Mouse (Mus musculus): ENCODE data around the gene Gm20219. TPM values are rescaled to one million over a fixed set of nuclear protein-coding genes. Genes with fewer than 3 reads are reported as not detected.

The Gm20219 gene
- total RNA-seq, 4 experiments from 2014 or later, result 0.31 to 0.83 (median 0.40) TPM

DNA sequence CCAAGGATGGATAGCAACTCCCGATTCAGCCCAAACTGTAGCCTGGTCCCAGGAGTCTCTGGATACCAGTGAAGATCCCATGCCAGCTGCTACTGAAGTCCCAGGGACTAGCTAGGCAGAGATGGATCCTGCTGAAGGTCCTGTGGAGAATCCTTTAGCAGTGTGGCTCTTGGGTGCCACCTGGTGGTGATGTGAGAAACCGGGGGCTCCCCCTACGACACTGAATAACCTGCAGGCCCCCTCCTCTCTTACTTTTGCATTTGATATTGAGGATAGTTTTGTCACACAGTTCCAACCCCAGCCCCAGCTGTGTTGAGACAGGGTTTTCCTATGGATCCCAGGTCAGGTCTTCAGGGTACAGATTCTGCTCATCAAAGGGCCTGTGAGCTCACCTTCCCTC lies 4.3 kb upstream of the Gm20219 start:
- peak; percentile 30 to 33 for DNase-seq (ENCODE audit: low spot score in 2 of 2)

DNA sequence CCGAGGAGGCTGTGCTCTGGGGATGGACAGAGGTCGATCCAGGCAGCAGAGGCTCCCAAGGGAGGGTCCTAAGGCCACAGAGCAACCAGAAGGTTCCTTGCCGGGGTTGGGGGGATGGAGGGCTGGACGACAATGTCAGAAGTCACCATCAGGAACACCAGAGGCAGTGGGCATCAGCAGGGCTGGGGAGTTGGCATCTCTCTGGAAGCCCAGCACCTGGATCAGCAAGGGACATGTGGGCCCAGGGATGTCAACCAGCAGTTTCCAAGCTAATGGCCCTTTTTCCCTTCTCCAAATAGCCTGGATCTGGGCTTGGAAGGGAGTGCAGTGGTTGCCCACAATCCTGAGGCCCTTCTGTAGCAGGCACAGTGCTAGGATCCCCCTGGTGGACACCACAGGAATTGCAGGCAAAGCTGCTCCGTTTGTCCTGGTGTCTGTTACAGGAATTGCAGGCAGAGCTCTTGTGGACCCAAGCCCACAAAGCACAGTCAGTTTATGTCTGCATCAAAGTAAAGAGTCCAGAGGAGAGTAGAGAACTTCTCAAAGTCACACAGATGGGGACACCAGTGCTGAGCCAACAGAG lies 1.3 kb downstream of the Gm20219 start:
- DNase-seq (ENCODE audit: low spot score in 2 of 2), result peak; percentile 44 to 58

DNA sequence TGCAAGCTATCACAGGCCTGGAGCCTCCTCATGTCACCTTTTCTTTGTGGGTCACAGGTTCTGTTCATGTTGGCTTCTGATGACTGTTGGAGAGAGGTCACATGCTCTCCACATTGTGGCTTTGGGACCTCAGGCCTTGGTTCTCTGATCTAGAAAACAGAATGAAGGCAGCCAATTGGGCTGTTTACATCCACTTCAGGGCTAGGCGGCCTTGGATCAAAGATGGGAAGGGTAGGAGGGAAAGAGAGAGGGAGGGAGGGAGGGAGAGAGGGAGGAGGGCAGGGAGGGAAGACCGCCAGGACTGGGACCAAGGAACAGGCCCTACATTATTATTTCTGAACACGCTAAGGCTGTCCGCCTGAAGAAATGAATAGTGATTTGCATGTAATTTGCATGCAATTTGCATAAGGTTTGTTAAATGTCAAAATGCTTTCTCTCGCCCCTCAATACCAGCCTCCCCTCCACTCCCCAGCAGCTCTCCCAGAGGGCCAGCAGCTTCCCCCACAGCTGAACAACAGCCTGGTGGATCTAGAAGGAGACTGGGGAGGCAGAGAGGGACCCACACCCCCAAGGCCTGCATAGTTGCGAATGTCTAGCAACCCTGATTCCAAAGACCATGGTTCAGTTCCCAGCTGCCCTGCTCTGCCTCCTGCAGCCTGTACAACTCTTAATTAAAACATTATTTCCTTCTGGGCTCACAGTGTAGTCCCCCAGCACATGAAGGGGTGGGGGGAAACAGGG lies 2.2 kb downstream of the Gm20219 start:
- DNase-seq (ENCODE audit: low spot score in 2 of 2), result peak in 1 of 2 experiments; percentile 2

DNA sequence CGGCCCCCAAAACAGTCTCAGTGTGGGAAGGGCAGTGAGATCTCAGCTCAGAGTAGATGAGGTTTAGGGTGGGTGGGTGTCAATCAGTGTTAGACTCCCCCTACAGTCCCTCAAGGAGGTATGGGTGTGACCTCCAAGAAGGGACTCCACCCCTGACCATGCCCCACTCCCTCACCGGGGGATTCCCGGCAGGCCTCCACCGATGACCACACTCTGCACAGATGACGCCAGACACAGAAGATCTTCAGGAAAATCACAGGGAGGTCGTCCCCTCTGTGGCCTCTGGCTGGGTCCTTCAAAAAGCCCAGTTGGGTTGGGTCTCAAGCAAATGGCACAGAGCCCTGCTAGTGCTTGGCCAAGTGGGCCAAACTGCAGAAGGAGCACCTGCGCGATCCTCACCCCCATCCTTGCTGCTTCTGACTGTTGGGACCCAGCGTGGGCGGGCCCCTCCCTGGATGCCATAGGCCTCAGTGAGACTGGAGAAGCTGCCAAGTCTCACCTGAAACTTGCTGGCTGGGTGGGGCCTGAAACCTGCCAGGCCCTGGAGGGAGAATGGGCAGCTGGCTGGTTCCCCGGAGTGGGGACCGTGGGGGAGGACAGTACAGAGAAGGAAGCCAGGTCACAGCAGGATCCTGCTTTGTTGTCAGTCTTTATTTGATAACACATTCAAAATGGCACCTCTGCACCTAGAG lies 3.3 kb downstream of the Gm20219 start:
- DNase-seq (ENCODE audit: low spot score in 2 of 2), result no peak

DNA sequence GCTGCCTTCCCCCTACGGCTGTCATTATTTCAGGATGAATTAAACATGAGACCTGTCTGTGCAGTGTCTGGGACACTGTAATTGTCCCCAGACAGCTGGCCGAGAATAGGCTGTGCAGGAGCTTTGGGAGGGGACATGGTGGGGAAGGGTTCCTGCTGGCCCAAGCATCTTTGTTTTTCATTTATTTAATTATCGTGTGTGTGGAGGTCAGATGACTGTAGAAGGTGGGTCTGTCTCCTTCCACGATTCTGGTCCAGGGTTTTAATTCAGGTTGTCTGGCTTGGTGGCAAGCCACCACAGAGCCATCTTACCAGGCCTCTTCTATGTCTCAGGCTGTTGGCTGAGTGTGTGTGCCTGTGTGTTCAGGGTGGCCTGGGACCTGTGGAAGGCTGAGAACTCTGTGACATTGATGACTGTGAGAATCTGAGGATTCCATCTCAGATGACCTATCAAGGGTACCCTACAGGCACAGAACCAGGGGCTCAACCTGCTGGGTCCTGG lies 5.5 kb downstream of the Gm20219 start:
- DNase-seq (ENCODE audit: low spot score in 2 of 2), result no peak

DNA sequence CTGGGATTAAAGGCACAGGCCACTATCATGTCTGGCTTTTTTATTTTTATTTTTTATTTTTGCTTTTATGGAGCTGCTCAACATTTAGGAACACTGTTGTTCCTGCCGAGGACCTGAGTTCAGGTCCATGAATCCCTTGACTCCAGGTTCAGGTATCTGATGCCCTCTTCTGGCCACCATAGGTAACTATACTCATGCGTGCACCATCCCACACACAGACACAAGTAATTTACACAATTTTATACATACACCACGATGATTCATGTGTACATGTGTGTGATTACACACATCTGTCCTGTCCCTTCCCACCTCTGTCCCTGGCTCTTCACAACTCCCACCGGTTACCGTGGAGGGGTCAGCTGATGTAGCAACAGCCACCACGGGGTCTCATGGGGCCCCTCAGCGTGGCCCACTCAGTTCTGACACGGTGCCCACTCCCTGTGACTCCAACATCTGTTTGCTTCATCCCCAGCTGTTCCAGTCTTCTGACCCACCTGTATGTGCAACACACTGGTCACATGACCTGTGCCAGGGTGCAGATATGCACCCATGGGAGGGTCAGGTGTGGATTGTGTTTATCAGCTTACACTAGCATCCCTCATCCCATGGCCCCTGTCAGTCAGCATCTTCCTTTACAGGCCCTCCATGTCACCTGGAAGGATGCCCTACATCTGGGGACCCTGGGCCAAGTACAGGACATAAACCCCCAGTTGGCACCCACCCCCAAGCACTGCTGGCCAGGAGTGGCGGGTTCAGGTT lies 6.2 kb downstream of the Gm20219 start:
- no peak for DNase-seq (ENCODE audit: low spot score in 2 of 2)

DNA sequence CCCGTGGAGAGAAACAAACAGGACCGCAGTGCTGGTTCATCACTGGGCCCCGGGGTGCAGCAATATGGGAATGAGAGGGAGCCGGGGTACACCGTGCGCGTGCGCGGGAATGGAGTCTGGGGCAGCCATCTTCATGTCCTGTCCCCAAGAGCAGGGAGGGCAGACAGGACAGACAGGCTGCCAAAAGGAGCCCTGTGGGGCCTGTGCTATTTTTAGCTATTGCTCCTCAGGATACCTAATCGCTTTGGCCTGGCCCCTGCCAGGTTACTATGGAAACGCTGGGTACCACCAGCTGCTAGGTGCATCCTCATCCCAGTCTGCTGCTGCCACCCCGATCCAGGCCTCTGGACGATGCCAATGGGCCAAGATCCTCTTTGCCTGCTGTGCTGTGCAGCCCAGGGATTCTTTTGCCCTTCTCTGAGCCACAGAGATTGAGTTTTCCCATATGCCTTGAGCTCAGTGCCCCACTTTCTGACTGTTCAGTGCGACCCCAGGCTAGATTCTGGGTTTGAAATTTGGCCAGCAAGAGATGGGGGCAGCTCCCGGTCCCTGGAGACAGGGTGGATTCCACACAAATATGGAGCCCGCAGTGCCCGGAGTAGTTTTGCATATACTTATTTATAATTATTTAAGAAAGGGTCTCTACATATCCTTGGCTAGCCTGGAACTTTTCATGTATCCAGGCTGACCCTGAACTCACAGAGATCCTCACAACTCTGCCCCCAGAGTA lies 6.9 kb downstream of the Gm20219 start:
- peak; percentile 41 to 62 for DNase-seq (ENCODE audit: low spot score in 2 of 2)

DNA sequence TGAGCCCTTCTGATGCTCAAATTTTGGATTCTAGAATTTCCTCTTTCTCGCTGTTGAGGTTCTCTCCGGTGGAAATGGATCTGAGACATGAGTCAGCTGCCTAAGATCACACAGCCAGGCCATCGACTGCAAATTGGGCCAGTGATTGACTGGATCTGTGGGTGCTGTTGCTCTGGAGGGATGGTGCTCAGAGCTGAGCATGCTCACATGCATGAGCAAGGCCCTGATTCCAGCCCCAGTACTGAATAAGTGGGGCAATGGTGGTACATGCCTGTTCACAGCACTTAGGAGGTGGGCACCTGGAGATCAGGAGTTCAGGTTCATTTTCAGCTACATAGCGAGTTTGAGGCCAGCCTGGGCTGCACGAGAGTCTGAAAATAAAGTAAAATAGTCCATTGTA lies 7.6 kb downstream of the Gm20219 start:
- DNase-seq (ENCODE audit: low spot score in 2 of 2), result no peak

DNA sequence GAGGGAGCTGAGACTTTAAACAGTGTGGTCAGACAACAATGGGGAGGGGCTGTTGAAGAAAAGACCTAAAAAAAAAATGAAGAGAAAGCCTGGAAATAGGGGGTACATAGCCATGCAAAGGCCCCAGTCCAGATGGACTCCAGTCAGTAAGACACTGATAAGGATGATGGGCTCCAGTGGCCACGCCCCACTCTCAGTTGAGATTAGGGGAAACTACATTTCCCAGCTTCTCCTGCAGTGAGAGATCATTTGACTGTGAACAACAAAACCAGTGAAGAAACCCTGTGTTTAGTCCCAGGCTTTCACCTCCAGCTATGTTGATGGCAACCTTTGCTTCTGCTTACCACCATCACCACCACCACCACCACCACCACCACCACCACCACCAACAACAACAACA lies 8.2 kb downstream of the Gm20219 start:
- DNase-seq (ENCODE audit: low spot score in 2 of 2), result no peak

DNA sequence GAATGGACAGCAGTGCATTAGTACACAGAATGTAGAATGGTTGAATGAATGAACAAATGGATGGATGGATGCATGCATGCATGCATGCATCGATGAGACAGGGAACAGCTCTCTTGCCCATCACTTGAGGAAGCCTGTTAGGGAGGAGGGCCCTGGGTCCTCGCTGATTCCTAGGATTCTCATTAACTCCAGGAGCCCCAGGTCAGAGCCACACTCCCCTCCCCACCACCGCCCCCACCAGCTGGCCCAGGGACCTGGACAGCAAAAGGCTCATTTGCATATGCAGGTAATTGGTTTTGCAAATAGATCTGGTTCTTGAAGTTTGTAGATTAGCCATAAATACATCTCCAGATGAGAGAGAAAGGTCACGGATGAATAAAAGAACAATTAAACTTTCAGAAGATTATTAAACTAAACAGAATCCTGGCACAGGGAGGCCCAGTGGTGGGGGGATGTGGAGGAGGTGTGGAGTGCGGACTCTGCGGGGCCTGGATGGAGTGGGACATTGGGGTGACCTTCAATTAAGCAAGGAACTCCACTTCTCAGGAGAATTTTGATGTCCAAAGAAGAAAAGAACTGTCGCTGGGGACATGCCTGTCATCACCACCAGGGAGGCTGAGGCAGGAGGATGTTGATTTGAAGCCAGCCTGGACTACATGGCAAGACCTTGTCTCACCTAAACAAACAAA lies 9.3 kb downstream of the Gm20219 start:
- DNase-seq (ENCODE audit: low spot score in 2 of 2), result no peak

DNA sequence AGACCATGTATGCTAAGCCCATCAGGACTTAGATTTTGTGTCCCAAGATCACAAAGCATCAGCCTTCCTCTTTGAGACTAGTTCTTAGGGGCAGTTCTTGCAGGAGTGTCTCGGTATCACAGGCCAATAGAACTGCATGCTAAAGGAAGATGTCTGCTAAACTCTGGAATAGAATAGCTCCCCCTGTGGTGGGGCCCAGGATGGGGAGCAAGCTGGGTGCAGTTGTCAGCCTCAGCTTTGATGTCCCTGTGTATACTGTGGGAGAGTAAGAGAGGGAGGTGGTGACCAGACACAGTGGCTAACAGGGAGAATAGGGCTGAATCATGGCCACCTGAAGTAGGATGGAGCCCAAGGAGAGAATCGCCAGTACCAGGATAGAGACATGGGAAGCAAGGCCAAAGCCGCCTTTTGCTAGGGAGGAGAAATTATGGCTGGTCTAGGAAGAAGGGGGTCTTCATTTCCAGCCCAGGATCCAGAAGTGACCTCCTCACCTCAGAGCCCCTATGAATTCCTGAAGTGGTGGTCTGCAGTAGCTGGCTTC lies 10.4 kb downstream of the Gm20219 start:
- no peak for DNase-seq (ENCODE audit: low spot score in 2 of 2)

DNA sequence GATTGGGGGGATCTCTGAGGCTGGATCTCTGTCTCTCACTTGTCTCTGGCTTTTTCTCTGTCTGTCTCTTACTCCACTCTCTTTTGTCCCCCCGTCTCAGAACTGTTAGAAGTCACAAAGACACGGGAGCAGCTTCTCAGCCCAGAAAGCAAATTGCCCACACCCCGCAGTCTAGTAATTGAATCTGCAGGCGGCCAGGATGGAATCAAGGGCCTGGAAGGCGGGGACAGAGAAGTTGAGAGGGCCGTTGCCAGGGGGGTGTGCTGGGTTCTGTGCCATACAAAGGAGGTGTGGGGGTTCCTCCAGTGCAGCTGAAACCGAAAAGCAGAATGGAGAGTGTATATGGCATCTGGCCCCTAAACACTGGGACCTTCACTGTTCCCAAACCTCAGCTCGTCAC lies 11.5 kb downstream of the Gm20219 start:
- DNase-seq (ENCODE audit: low spot score in 2 of 2), result no peak

DNA sequence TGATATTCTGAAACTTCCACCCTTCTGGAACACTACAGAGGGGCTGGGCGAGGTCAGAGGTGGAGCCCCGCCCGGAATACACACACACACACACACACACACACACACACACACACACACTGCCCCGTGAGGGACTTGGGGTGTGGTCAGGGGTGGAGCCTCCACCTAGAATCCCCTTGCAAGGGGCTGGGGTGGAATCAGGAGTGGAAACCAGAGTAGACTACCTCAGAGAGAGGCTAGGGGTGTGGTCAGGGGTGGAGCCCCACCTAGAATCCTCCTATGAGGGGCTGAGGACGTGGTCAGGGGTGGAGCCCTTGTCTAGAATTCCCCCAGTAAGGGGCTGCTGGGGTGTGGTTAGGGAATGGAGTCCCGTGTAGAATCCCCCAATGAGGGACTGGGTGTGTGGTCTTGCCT lies 13.6 kb downstream of the Gm20219 start:
- no peak for DNase-seq (ENCODE audit: low spot score in 2 of 2)

DNA sequence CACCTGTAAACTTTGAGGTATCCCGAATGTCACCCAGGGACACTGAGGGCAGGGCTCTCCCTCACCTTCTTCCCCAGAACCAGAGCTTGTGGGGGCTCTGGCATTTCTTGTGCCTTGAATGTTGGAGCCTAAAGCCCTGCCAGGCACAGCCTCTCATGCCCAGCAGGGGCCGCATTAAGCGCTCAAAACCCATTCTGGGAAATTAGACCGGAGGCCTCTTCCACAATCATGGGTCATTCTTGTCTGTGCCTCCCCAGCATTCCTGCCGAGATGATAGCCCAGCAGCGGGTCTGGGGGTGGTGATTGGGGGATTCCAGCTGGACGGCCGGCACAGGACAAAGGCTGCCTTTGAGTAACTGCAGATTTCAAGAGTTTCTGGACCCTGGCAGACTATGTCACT lies 16.3 kb downstream of the Gm20219 start:
- DNase-seq (ENCODE audit: low spot score in 2 of 2), result no peak

DNA sequence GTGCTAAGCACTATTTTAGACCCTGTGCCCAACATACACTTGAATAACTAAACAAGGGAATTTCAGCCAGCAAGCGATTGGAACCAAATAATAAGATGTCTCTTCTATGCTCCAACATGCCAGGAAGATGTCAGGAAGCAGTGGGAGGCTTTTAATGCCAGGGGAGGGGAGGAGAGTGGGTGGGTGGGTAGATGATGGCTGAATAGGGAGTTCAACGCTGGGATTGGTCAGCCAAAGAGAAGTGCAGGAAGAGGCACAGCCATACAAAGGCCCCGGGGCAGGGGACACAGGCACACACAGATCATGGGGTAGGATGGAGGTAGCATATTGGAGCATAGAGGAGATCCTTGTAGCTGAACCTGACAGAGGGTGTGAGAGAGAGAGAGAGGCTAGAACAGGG lies 17.3 kb downstream of the Gm20219 start:
- no peak for DNase-seq (ENCODE audit: low spot score in 2 of 2)

DNA sequence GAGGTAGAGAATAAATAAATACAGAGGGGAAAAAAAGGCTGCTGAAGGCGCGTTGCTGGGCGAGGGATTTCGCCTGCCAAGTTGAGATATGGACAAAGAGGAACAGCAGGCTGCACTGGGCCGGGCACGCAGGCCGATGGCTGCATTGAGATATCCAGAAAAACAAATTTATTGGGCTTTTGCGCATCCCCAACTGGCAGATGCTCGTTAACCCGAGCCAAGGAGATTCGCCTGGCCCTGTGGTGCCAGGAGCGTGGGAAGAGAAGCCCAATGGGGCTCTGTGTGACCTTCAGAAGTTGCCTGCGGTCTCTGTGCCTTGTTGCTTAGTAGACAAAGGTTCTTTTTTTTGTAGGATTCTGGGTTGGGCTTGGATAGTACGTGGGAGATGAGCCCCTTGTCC lies 18.0 kb downstream of the Gm20219 start:
- DNase-seq (ENCODE audit: low spot score in 2 of 2), result no peak

DNA sequence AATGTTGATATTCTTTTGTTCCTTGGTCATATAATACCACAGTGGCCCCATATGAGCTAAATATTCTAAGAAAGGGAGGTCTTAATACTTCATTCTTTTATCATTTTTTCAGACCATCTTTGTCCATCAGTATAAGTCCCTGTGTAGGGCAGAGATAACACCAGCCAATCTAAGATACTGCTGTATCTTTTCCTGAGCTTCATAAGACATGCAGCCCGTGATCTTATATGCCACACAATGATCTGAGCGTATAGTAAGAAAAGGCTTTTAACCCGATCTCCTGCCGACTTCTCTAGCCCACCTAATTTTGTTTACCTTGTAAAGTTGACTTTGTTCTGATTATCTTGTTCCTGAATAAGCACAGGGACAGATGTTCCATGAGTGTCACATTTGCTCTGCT lies 29.2 kb downstream of the Gm20219 start:
- no peak for DNase-seq (ENCODE audit: low spot score in 2 of 2)

DNA sequence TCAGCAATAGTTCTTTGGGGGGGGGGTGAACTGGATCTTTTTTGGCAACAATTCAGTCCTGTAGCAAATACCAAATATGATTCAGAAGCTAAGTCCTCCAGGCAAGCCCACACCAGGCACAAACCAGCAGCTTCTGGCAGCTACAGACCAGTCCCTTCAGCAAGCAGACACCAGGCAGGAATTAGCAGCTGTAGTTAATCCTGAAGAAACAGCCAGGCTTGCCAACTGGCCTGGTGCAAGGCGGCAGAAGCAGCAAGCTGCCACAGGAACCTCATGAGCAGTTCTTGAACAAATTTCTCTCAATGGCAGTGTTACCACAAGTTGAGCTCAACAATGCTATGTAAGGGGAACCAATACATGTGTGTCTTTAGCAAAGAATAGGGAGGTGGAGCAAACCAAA lies 31.4 kb downstream of the Gm20219 start:
- no peak for DNase-seq (ENCODE audit: low spot score in 2 of 2)

DNA sequence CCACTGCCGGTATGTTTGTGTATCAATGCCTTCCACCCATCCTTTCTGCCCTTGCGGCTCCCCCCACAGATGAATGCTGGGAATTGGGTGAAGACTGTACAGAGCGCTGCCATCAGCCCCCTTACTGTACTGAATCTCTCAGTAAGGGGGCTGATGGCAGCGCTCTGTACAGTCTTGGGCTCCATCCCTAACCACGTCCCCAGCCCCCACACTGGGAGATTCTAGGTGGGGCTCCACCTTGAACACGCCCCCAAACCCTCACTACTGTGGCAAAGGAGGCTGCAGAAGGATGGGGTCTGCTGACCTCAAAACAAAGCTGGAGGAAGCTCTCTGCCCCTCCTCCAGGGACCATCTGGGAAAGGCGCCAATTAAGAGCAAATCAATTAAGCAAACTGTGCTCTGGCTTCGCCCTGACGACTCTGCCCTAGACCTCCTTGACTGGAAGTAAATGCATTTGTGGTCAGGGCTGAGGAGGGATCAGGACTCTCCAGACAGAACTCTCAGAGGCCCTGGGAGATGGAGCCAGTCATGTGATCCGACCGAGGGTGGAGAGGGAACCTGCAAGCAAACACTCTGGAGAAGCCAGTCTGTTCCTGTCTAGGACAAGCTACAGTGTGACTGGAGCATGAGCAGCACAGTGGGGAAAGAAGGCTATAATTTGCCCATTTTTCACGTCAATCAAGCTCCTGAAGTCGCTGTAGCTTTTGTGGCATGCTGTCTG lies 38.3 kb downstream of the Gm20219 start:
- DNase-seq (ENCODE audit: low spot score in 2 of 2), result no peak

DNA sequence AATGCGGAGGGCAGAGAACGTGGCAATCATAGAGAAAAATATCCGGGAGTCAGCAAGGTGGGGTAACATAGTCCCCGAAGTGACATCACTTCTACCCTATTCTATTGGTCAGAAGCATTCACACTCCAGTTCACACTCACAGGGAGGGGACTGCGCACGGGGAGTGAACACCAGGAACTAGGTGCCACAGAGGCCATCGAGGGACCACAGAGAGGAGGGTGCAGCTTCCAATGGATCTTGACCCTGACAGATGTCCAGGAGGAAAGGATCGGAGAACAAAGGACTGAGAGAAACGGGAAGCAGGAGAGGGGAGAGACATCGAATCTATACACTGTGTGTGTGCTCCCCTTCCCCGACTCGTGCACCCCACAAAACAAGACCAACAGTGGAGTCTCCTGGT lies 39.3 kb downstream of the Gm20219 start:
- no peak for DNase-seq (ENCODE audit: low spot score in 2 of 2)
